Mouse (Mus musculus) spleen, adult 2 months (tissue): ENCODE results near the gene Mmp14.

Source experiments
- CTCF ChIP-seq: fragments of 200-500 bp; IDR thresholded peaks from 2 replicates; pipeline ENCODE4 v1.5.1; 2011; ENCODE audit warnings: mild to moderate bottlenecking, inconsistent platforms; ENCODE audit not compliant: insufficient read depth, insufficient read length, insufficient replicate concordance; ENCODE audit errors: extremely low read depth
- POLR2A ChIP-seq: fragments of 200-500 bp; IDR thresholded peaks from 2 replicates; pipeline ENCODE4 v1.6.1; 2011; ENCODE audit warnings: low read depth, low read length, inconsistent platforms

- no peak for TF ChIP-seq POLR2A
- TF ChIP-seq CTCF: no peak
These were observed 30.7 kb downstream of the Mmp14 start for GRCm38 (mm10) chr14:54462146-54462545.
